Mouse (Mus musculus) cortical plate, adult 2 months (tissue): ENCODE measurements around the gene Hoxa10.

Experiments
- CTCF ChIP-seq: fragments of 200-500 bp; IDR thresholded peaks from 2 replicates; pipeline ENCODE4 v1.5.1; 2011; ENCODE audit warnings: mild to moderate bottlenecking, control low read depth, low read length; ENCODE audit not compliant: insufficient read depth; ENCODE audit errors: extremely low read depth
- POLR2A ChIP-seq: fragments of 200-500 bp; IDR thresholded peaks from 2 replicates; pipeline ENCODE4 v1.6.1; 2011; ENCODE audit warnings: mild to moderate bottlenecking, low read length, control low read depth; ENCODE audit not compliant: insufficient read depth; ENCODE audit errors: extremely low read depth

DNA sequence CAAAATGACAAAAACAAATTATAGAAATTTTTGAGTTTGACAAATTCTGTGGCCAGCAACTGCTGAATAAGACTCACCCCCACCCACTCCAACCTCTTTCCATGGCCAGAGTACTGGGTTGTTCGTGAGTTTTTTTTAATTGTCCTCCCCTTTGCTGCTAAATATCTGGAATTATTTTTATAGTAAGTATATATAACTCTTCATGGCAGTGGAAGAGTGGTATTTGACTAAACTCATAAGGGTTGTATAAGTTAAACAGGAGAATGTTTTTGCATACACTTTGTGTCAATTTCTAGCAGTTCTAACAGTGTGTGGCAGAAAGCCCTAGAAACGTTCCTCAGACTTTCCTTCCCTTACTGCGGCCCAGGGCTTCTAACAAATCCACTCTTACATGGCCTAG lies 27.0 kb upstream of the Hoxa10 start:
- no peak for TF ChIP-seq CTCF
- no peak for TF ChIP-seq POLR2A
